ENCODE assay signal across 9 mouse cellular contexts in the genomic region with DNA sequence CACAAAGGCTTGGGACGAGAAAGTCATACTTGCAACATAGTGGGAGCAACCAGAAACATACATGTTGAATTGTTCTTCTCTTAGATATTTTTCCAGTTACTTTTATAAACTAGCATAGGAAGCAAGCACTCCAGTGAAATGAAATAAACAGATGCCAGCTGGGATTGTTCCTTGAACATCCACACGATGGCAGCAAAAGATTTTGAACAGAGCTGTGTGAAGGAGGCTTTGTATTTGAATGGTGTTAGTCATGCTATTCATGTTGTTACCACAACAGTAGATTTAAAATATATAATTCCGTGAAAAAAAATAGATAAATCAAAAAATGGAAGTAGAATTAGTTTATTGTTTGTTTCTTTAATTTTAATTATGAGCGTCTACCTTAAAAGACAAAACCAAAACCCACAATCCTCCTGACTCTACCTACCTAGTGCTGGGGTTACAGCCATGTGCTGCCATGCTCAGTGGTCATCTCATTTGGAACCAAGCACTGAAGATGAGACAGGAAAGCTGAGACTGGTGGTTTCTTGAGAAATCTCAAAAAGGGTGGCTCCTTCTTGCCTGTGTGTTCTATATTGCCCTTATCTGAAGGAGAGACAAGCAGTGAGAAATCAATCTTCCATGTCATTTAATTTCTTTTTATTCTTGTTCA.
DNase-seq lines count a peak whose midpoint lies in the region; ATAC-seq lines count a peak whose summit lies in the region.
"Had no signal": no experiment of that assay in that cellular context is flagged by ENCODE, and none has a peak within 500 bp of the region (broad histone marks: within the 10 kb centered on the region; RNA-seq: fewer than 3 reads in every experiment).

No protein-coding gene starts in this region.

- H3K9ac ChIP-seq in forebrain, embryonic 14.5 days (ENCODE audit: low read length) = no peak overlapping the region
- H3K9ac ChIP-seq in intestine, embryonic 16.5 days (ENCODE audit: low read depth, low read length) = no peak overlapping the region
- H3K9ac ChIP-seq in midbrain, embryonic 16.5 days (ENCODE audit: low read depth, low read length) = no peak overlapping the region

- no peaks in the 10 kb centered on the region for H3K27me3 ChIP-seq in forebrain, embryonic 14.5 days (replicated peaks; ENCODE audit: control insufficient read depth, insufficient read depth, low read length)
- H3K27me3 ChIP-seq in intestine, embryonic 16.5 days (replicated peaks; ENCODE audit: control insufficient read depth, insufficient read depth, low read length) = 0 out of 2 replicates have a peak, but pooled peaks cover 4% of the 10 kb centered on the region
- H3K27me3 ChIP-seq in midbrain, embryonic 16.5 days (ENCODE audit: control insufficient read depth, insufficient read depth, low read depth, low read length) = no peaks in the 10 kb centered on the region
- H3K27me3 ChIP-seq: megakaryocyte, embryonic 14.5 days had no signal

- intact Hi-C loops in left cerebral cortex, postnatal 14 days (cut with DNase I) = loop anchor here (2.0 kb wide), 1 partner anchor 448 kb away; no protein-coding TSS in a partner anchor

- no peaks in the 10 kb centered on the region for H3K36me3 ChIP-seq in forebrain, embryonic 14.5 days (ENCODE audit: control insufficient read depth, insufficient read depth, low read length)
- H3K36me3 ChIP-seq in intestine, embryonic 16.5 days (ENCODE audit: control insufficient read depth, insufficient read depth, low read length) = no peaks in the 10 kb centered on the region
- no peaks in the 10 kb centered on the region for H3K36me3 ChIP-seq in midbrain, embryonic 16.5 days (ENCODE audit: control insufficient read depth, insufficient read depth, low read length)

- H3K9me3 ChIP-seq in forebrain, embryonic 14.5 days (replicated peaks; ENCODE audit: control insufficient read depth, low read length) = no peaks in the 10 kb centered on the region
- H3K9me3 ChIP-seq in intestine, embryonic 16.5 days (ENCODE audit: control insufficient read depth, low read length) = no peaks in the 10 kb centered on the region
- no peaks in the 10 kb centered on the region for H3K9me3 ChIP-seq in midbrain, embryonic 16.5 days (replicated peaks; ENCODE audit: control insufficient read depth, low read length, poor library complexity, severe bottlenecking)
- H3K9me3 ChIP-seq: megakaryocyte, embryonic 14.5 days had no signal

- no peaks in the 10 kb centered on the region for H3K4me1 ChIP-seq in forebrain, embryonic 14.5 days (ENCODE audit: control insufficient read depth, insufficient read depth, low read length)
- H3K4me1 ChIP-seq in intestine, embryonic 16.5 days (ENCODE audit: control insufficient read depth, insufficient read depth, low read length) = no peaks in the 10 kb centered on the region
- H3K4me1 ChIP-seq in midbrain, embryonic 16.5 days (ENCODE audit: control insufficient read depth, insufficient read depth, low read length) = peaks cover 4% of the 10 kb centered on the region

- H3K27ac ChIP-seq in forebrain, embryonic 14.5 days (ENCODE audit: low read depth, low read length) = no peak overlapping the region
- no peak overlapping the region for H3K27ac ChIP-seq in intestine, embryonic 16.5 days (ENCODE audit: low read length)
- H3K27ac ChIP-seq in midbrain, embryonic 16.5 days (ENCODE audit: low read length) = no peak overlapping the region

- ATAC-seq in forebrain, embryonic 14.5 days = peak; percentile 90
- ATAC-seq in intestine, embryonic 16.5 days = peak; percentile 73
- peak; percentile 87 for ATAC-seq in midbrain, embryonic 16.5 days

- DNase-seq in urinary bladder, postnatal 14 days (ENCODE audit: low spot score) = peak; percentile 53
- DNase-seq in urinary bladder, postnatal 4 days (ENCODE audit: low spot score in 2 of 2) = no peak
- peak; percentile 46 for DNase-seq in cerebellum, adult 11-12 months
- DNase-seq in forebrain, embryonic 14.5 days (ENCODE audit: low spot score) = peak; percentile 87
- DNase-seq in left cerebral cortex, postnatal 14 days (ENCODE audit: low spot score in 2 of 2) = peak; percentile 75 to 79
- peak; percentile 24 to 33 for DNase-seq in urinary bladder, postnatal 36 days (ENCODE audit: low spot score in 2 of 2)

- H3K4me2 ChIP-seq in forebrain, embryonic 14.5 days (ENCODE audit: low read length) = no peak overlapping the region
- H3K4me2 ChIP-seq in intestine, embryonic 16.5 days (ENCODE audit: low read depth, low read length) = no peak overlapping the region
- H3K4me2 ChIP-seq in midbrain, embryonic 16.5 days (ENCODE audit: low read length) = no peak overlapping the region

- no peak overlapping the region for H3K4me3 ChIP-seq in forebrain, embryonic 14.5 days (ENCODE audit: low read depth, low read length)
- no peak overlapping the region for H3K4me3 ChIP-seq in intestine, embryonic 16.5 days (ENCODE audit: low read length)
- H3K4me3 ChIP-seq in midbrain, embryonic 16.5 days (ENCODE audit: low read depth, low read length) = no peak overlapping the region
- H3K4me3 ChIP-seq: megakaryocyte, embryonic 14.5 days had no signal

- WGBS in forebrain, embryonic 14.5 days = 23% methylated on average over 4 of the region's 4 CpGs
- 17% methylated on average over 4 of the region's 4 CpGs for WGBS in intestine, embryonic 16.5 days
- WGBS in midbrain, embryonic 16.5 days = 19% methylated on average over 4 of the region's 4 CpGs

Comparison
In these comparisons a context has a peak if more than half of its experiments do, and no peak if none do; other contexts are left out.
1. DNase-seq: peak in urinary bladder, postnatal 14 days (single experiment), cerebellum, adult 11-12 months (single experiment), forebrain, embryonic 14.5 days (single experiment), left cerebral cortex, postnatal 14 days (2 of 2) and urinary bladder, postnatal 36 days (2 of 2); none in urinary bladder, postnatal 4 days (0 of 2).
2. Peak in every context shown above with its lines, with median percentiles within 50 percentile points of each other: ATAC-seq.